Mouse (Mus musculus): ENCODE data around the gene Srrm2. TPM values are rescaled to one million over a fixed set of nuclear protein-coding genes. Genes with fewer than 3 reads are reported as not detected.
"Not testable (repeated sequence)": the region's sequence is repeated elsewhere in the genome, so short reads cannot be mapped to it uniquely, and the experiment has no call there.

Gene Srrm2
- total RNA-seq, 1 experiment from 2014 or later: 188 TPM

DNA sequence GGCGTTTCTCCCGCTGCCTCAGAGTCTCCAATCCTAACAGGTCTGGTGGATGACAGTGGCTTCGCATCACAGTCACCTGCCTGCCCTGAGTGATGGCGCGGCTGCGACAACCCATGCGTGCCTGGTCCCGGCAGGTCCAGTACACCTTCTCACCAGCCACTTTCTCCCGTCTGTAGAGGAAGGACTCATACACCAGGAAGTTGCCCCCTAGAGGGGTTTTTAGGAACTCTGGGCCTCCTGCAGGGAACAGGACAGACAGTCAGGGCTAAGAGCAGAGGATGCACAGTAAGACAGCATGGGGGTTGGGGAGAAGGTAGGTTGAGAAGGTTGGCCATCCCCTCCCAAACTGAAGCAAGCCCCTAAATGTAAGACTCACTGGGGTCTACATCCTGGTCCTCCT lies 30.1 kb upstream of the Srrm2 start:
- no peak for ATAC-seq (replicated peaks; ENCODE audit: insufficient number of reproducible peaks, low FRiP score, low TSS enrichment, poor library complexity, severe bottlenecking)

DNA sequence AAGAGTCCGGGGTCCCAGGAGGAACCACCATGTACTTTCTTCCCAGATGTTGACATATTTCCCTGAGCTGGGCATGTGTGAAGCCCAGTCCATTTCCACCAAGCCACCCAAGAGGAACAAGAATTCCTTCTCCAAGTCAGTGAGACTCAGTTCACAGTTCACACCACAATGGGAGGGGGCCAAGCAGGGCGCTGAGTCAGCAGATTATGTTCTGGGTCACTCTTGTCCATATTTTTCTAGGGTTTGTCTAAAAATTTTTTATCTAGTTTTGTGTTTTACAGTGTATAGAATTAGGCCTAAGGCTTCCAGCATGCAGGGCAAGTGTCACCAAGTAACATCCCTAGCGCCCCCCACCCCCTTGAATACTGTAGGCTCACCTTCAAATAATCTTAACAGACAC lies 29.2 kb upstream of the Srrm2 start:
- ATAC-seq (replicated peaks; ENCODE audit: insufficient number of reproducible peaks, low FRiP score, low TSS enrichment, poor library complexity, severe bottlenecking): no peak

DNA sequence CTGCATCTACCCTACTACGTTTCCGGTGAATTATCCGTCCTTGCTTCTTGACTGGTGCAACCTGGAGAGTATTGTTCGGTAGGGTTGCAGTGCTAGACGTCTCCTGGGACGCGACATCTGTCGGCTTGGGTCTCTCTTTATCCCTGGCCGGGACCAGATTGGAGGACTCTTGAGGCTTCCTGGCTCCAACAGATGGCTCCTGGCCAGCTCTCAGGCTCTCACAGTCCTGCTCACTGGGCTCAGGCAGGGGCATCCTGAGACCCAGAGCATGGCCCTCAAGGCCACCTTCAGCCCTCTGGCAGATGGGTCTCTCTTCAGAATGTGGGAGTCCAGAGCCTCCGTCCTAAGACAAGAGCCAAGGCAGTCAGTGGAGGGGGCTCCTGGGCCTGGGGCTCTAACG lies 27.4 kb upstream of the Srrm2 start:
- ATAC-seq (replicated peaks; ENCODE audit: insufficient number of reproducible peaks, low FRiP score, low TSS enrichment, poor library complexity, severe bottlenecking): no peak

DNA sequence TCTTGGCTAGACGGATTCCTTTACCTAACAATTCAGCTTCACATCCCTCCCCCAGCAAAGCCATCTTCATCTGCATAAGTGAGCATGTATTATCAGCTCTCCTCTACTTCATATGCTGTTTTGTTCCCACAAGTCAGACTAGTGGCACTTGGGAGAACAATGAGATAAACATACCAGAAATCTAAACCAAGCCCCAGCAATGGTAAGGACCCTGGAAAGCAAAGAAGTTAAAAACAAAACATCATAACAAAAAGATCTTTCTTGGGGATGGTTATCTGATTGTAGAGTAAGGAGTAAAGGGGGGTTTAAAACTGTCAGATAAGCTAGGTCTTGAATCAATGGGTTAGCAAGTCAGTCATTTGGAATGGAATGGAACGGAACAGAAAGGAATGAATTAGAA lies 19.8 kb upstream of the Srrm2 start:
- no peak for ATAC-seq (replicated peaks; ENCODE audit: insufficient number of reproducible peaks, low FRiP score, low TSS enrichment, poor library complexity, severe bottlenecking)

DNA sequence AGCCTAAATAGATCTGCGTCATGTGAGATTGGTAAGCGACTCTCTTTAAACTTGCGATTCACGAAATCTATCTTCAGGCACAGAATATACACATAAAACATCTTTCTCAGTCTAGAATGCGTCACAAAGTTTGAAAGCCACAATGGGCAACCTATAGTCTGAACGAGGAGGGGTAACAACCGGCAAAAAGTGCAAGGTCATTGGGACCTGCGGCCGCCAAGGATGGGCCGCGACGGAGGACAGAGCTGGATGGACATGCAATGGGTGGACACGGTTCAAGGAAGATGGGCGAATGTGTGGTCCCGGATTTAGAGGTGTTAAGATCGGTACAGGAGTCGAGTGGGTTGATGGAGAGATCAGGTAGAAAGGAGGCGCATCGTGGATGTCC lies 19.4 kb upstream of the Srrm2 start:
- ATAC-seq (replicated peaks; ENCODE audit: insufficient number of reproducible peaks, low FRiP score, low TSS enrichment, poor library complexity, severe bottlenecking): no peak

DNA sequence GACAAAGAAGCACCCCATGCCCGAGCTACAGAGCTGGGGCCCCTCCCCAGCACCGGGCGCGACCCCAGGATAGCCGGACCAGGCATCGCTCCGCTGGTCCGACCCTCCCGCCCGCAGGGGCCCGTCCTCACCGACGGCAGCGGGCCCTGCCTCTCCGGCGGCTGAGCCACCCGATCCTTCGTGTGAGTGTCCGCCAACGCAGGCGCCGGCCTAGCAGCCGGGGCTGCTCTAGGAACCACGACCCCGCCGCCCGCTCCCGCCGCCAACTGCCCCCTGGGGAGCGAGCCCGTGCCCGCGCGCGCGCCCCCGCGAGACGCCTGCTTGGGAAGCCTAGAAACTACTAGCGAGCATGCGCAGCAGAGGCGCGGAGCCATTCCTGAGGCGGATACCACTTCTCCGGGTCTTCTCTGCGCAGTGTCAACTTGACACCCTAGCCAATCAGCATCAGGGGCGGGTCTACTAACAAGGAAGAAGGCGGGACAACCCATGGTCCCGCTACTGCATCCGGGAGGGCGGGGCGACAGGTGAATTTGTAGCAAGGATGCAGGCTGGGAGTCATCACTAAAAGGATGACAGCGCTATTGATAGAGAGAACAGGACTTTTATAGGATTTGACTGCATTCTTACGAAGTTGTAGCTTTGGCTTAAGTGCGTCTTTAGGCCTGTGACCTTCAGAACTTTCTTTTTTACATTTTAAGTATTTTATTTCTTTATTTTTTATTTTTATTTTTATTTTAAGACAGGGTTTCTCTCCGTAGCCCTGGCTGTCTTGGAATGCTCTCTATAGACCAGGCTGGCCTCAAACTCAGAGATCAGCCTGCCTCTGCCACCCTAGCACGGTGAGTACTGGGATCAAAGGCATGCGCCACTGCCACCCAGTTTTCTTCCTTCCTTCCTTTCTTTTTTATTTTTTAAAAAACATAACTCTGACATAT lies 18.8 kb upstream of the Srrm2 start, which contains the start of gene Flywch1:
Flywch1 (minus strand) TSS at position 319 of the 935 bp plus-strand sequence.
- peak; percentile 97 for ATAC-seq (replicated peaks; ENCODE audit: insufficient number of reproducible peaks, low FRiP score, low TSS enrichment, poor library complexity, severe bottlenecking)

DNA sequence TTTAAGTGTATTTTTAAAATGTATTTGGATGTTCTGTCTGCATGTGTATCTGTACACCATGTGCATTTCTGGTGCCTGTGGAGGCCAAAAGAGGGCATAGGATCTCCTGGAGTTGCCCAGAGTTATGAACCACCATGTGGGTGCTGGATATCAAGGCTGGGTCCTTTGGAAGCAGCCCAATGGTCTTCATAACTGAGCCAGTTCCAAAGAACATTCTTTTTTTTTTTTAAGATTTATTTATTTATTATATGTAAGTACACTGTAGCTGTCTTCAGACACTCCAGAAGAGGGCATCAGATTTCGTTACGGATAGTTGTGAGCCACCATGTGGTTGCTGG lies 18.1 kb upstream of the Srrm2 start:
- ATAC-seq (replicated peaks; ENCODE audit: insufficient number of reproducible peaks, low FRiP score, low TSS enrichment, poor library complexity, severe bottlenecking): not testable (repeated sequence)

DNA sequence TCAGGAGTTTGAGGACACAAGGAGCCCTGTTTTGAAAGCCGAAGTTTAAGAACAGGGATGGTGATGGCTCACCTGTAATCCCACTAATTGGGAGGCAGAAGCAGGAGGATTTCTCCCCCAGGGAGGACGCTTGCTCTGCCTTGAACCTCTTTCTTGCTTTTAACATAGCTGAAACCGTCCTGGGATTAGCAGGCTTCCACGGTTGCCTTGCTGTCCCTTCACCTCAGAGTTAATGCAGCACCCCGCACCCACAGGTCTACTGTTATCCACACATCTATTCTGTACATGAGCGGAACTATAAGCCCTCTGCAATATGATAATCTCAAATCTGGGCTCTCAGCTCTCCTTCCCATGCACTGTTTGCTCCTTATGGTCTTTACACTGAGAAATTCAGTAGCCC lies 16.7 kb upstream of the Srrm2 start:
- no peak for ATAC-seq (replicated peaks; ENCODE audit: insufficient number of reproducible peaks, low FRiP score, low TSS enrichment, poor library complexity, severe bottlenecking)

DNA sequence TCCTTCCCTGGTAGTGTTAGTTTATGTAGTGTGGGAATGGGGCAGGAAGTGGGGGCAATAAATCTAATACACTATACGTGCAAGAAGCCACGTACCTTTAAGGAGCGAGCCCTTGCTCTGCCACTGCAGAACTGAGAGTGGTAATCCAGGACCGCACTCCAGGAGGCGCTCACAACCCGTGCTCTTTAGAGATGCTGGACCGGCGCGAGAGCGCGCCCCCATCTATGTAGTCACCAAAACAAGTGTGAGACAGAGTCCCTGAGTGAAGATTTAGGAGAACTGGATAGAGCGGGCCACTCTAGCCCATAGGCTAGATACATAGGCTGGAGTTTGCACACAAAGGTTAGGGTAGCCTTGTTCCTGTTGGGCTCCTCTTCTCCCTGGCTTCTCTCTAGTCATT lies 16.2 kb upstream of the Srrm2 start:
- peak; percentile 77 for ATAC-seq (replicated peaks; ENCODE audit: insufficient number of reproducible peaks, low FRiP score, low TSS enrichment, poor library complexity, severe bottlenecking)

DNA sequence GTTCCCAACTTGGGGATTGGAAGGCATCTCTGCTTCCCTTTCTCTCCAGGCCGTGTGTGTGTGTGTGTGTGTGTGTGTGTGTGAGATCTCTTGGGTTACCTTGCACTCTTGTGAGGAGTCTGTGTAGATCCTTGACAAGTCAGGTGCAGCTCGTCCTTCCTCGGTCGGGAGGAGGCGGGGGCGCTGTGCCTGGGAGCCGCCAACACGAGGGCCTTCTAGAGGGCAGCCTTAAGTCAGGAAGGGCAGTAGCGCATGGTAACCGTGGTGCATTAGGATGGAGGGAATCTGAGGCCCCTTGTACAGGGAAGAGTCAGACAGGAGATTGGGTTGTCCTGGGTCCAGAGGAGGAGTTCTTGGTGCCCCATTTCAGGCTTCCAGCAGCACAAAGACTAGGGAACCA lies 14.1 kb upstream of the Srrm2 start:
- no peak for ATAC-seq (replicated peaks; ENCODE audit: insufficient number of reproducible peaks, low FRiP score, low TSS enrichment, poor library complexity, severe bottlenecking)

DNA sequence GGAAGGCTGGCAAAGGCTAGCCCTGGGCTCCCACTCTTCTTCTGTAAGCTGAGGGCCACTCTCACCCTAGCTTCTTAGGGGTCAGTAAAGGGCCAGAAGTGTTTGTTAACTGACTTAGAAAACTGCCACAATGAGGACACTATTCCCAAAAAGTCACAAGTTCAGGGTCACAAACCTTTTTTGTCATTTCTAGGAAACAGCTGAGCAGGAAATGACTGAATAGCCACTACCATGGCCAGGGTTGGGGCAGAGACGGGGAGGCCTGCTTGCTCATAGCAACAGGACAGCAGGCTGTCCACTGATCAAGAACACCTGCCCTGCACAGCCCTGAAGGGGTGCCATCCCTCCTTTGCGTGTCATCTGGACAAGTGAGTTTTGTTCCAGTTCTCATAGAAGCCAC lies 13.2 kb upstream of the Srrm2 start:
- no peak for ATAC-seq (replicated peaks; ENCODE audit: insufficient number of reproducible peaks, low FRiP score, low TSS enrichment, poor library complexity, severe bottlenecking)

DNA sequence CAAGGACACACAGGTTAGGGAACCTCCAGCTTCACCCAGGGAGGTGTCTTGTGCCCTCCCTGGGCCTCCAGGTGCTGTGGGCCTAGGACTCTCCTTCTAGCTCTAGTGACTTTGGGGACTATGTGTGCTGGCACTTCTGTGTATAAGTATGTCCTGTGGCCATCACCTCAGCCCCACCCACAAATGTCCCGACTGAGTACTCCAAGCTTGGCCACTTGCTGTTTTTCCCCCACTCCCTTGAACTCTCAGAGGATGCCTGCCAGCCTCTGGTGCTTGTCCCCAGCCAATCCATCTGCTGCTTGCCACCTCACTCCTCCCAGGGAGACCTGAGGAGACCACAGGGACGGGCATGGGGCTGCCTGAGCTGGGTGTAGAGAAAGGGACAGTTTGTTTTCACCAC lies 11.9 kb upstream of the Srrm2 start:
- no peak for ATAC-seq (replicated peaks; ENCODE audit: insufficient number of reproducible peaks, low FRiP score, low TSS enrichment, poor library complexity, severe bottlenecking)

DNA sequence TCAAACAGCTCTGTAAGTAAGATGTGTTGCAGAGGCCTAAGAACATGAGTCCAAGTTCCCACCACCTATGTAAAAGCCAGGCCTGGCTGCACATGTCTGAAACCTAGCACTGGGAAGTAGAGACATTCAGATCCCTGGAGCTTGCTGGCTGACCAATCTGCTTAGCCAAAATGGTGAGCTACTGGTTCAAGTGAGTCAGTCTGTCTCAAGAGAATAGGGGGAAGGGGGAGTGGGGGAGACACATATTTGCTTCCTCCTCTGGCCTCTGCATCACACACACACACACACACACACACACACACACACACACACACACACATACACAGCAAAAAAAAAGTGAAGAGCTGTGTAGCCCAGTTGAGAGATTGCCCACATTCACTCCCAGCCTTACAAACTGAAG lies 7.0 kb upstream of the Srrm2 start:
- no peak for ATAC-seq (replicated peaks; ENCODE audit: insufficient number of reproducible peaks, low FRiP score, low TSS enrichment, poor library complexity, severe bottlenecking)

DNA sequence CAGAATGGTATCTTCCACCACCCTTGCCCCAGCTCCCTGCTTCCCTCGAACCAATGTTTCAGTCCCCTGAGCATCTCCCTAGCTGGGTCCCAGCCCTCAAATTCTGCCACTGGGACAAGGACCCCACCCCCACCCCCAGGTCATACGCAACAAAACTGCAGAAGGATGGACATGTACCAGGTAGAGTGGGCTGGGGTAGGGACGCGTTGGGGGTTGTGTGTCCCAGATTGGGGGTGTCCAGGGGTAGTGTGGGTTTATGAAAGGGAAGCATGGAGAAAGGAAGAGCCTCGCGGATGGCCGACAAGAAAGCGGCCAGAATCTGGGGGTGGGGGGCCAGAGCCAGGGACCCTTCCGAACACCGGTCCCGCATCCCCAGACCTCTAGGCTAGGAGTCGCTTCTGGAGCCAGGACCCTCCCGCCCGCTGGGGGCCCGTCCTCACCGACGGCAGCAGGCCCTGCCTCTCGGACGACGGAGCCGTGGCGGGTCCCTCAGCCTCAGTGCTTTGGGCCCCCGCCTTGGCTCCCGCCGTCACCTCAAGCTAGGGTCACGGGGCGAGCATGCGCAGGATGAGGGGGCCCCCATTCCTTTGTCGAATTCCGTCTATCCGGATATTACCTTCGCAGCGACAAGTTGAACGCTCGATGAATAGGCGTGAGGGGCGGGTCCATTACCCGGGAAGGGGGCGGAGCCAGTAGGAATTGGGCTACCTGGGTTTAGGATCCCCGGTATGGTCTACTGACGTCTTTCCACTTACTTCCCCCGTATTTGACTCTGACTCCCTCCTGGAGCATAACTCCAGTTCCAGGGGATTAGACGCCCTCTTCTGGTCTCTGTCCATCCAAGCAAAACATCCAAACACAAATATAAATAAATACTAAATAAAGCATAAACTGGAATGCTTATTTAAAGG lies 4.5 kb upstream of the Srrm2 start, which contains the start of gene Flywch2:
Flywch2 (minus strand) TSS at position 521 of the 911 bp plus-strand sequence.
- peak; percentile 59 for ATAC-seq (replicated peaks; ENCODE audit: insufficient number of reproducible peaks, low FRiP score, low TSS enrichment, poor library complexity, severe bottlenecking)

DNA sequence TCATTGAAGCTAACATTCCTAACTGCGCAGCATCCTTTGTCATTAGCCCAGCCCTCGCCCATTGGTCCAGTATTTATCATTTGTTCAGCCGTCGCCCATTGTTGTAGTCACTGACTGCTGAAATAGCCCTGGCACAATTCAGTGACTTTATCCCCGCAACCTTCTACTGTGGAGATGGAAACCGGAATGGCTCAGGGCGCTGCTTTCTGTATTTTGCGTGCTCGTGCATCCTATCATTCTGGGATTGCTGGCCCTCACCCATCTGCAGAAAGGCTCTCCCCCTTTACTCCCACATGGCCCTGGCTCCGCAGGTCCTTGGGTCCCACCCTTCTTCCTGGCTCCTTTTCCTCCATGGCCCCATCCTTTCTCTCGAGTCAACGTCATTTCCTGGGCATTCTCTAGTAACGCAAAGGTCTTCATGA lies 3.8 kb upstream of the Srrm2 start:
- ATAC-seq (replicated peaks; ENCODE audit: insufficient number of reproducible peaks, low FRiP score, low TSS enrichment, poor library complexity, severe bottlenecking): no peak

DNA sequence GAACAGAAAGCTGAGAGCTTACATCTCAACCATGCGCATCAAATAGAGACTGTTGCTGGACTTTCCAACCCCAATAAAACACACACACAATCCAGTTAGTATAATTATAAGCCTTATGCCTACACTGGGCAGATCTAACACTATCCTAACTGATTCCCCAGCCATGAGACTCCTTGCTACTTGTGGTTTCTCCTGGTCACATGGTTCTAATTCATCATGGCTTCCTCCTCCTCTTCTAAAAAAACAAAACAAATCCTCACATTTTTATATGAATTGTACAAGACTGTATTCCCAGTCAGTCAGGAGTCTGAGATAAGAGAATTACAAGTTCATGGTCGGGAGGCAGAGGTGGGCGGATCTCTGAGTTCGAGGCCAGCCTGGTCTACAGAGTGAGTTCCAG lies 1.4 kb upstream of the Srrm2 start:
- no peak for ATAC-seq (replicated peaks; ENCODE audit: insufficient number of reproducible peaks, low FRiP score, low TSS enrichment, poor library complexity, severe bottlenecking)

DNA sequence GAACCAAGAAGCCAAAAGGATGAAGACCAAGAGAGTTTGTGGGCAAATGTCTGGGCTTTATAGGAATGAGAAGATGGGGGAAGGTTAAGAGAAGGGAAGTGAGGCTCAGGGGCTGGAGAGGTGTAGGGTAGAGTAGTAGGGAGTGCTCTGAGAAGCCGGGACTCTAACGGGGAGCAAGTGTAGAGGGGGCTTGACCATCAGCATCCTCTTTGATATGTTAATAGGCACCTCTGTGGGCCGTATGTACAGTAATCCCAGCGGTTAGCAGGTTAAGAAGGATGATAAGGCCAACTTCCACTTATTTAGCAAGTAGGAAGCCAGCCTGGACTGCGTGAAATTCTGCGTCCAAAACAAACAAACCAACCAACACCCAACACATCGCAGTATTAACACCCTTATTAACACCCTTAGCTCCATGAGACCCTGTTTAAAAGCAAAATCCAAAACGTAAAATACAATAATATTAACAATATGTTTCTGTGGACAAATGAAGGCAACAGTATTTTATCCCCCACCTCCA lies 523 bp upstream of the Srrm2 start:
- no peak for ATAC-seq (replicated peaks; ENCODE audit: insufficient number of reproducible peaks, low FRiP score, low TSS enrichment, poor library complexity, severe bottlenecking)

DNA sequence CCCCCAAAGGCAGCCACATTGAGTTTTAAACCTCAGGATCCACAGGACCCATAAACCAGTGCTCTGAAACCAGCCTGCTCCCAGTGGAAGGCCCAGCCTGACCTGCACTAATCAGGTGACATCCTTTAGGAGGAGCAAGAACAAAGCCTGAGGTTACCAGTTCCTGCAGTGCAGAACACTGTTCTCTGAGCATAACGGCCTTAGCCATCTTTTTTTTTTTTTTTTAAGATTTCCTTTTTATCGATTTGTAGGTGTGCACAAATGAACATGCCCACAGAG lies 686 bp downstream of the Srrm2 start:
- no peak for ATAC-seq (replicated peaks; ENCODE audit: insufficient number of reproducible peaks, low FRiP score, low TSS enrichment, poor library complexity, severe bottlenecking)

DNA sequence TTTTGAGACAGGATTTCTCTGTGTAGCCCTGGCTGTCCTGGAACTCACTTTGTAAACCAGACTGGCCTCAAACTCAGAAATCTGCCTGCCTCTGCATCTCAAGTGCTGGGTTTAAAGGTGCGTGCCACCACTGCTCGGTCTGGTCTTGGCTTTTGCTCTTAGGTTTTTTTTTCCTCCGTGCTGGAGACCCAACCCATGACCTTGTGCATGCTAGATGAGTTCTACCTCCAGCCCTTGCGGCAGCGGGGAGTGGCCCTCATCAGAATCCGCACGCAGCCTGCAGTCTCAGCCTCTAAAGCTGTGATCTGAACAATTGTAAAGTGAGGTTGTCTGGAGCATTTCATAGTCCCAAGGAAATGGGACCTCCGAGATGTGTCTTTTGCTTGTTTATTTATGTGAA lies 5.0 kb downstream of the Srrm2 start:
- ATAC-seq (replicated peaks; ENCODE audit: insufficient number of reproducible peaks, low FRiP score, low TSS enrichment, poor library complexity, severe bottlenecking): no peak

DNA sequence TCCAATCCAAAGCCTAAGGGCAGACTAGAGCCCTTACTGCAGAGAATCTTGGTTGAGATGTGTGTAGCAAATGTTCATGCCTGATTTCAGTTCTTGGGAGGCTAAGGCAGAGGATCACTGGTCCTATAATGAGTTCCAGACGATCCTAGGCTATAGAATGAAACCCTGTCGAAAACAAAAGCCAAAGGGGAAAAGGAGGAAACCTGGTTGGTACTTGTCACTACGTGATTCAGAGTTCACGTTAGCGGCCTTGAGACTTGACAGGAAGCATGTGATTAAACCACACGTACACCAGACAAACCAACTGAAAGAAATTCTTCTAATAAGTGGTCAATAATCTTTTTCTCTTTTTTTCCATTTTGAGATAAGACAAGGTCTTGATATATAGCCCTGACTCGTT lies 7.0 kb downstream of the Srrm2 start:
- no peak for ATAC-seq (replicated peaks; ENCODE audit: insufficient number of reproducible peaks, low FRiP score, low TSS enrichment, poor library complexity, severe bottlenecking)

All from monocyte, adult 5-6 weeks (primary cell).